In genomic region chr17:13458814-13459213, GRCm38 (mm10) we compare ENCODE assay signal across 6 mouse cellular contexts.
A peak's percentile ranks its signal among the peaks of the same experiment; 100 is the strongest.
DNase-seq lines count a peak whose midpoint lies in the region; ATAC-seq and TF ChIP-seq lines count a peak whose summit lies in the region.
"Not testable (repeated sequence)": the region's sequence is repeated elsewhere in the genome, so short reads cannot be mapped to it uniquely, and the experiment has no call there.

No protein-coding gene starts in this region.

- not testable (repeated sequence) for DNase-seq in forebrain, embryonic 11.5 days (ENCODE audit: low spot score); hindbrain, postnatal 0 days (ENCODE audit: low spot score); midbrain, embryonic 14.5 days

- not testable (repeated sequence) for H3K4me3 ChIP-seq in forebrain, embryonic 11.5 days (ENCODE audit: low read depth, low read length); hindbrain, postnatal 0 days (ENCODE audit: low read length); kidney, embryonic 16.5 days (ENCODE audit: low read length); midbrain, embryonic 14.5 days (replicated peaks; ENCODE audit: low read depth, low read length)

- not testable (repeated sequence) for H3K9me3 ChIP-seq in forebrain, embryonic 11.5 days (ENCODE audit: control insufficient read depth, low read length); hindbrain, postnatal 0 days (ENCODE audit: low read length); kidney, embryonic 16.5 days (ENCODE audit: low read length); midbrain, embryonic 14.5 days (ENCODE audit: control insufficient read depth, low read length)

- not testable (repeated sequence) for TF ChIP-seq CTCF in hindbrain, postnatal 0 days (IDR thresholded peaks at IDR 0.05; ENCODE audit: low read depth)

- H3K9ac ChIP-seq in forebrain, embryonic 11.5 days (ENCODE audit: low read length); hindbrain, postnatal 0 days (replicated peaks; ENCODE audit: low read length); kidney, embryonic 16.5 days (replicated peaks; ENCODE audit: low read length); midbrain, embryonic 14.5 days (replicated peaks; ENCODE audit: low read length): not testable (repeated sequence)

- no CpG with 5 or more reads among the region's 2 CpGs for WGBS in forebrain, embryonic 11.5 days
- WGBS in hindbrain, postnatal 0 days = no CpG with 5 or more reads among the region's 2 CpGs
- no CpG with 5 or more reads among the region's 2 CpGs for WGBS in kidney, embryonic 16.5 days
- no CpG with 5 or more reads among the region's 2 CpGs for WGBS in midbrain, embryonic 14.5 days

- not testable (repeated sequence) for H3K4me2 ChIP-seq in forebrain, embryonic 11.5 days (ENCODE audit: low read depth, low read length, severe bottlenecking); hindbrain, postnatal 0 days (ENCODE audit: low read depth, low read length); kidney, embryonic 16.5 days (replicated peaks; ENCODE audit: low read depth, low read length); midbrain, embryonic 14.5 days (ENCODE audit: low read length)

- not testable (repeated sequence) for H3K27me3 ChIP-seq in forebrain, embryonic 11.5 days (ENCODE audit: control insufficient read depth, insufficient read depth, low read length); hindbrain, postnatal 0 days (ENCODE audit: insufficient read depth, low read length); kidney, embryonic 16.5 days (ENCODE audit: insufficient read depth, low read length); midbrain, embryonic 14.5 days (ENCODE audit: control insufficient read depth, insufficient read depth, low read length)

- H3K36me3 ChIP-seq in forebrain, embryonic 11.5 days (ENCODE audit: control insufficient read depth, insufficient read depth, low read length); hindbrain, postnatal 0 days (ENCODE audit: insufficient read depth, low read length); kidney, embryonic 16.5 days (ENCODE audit: insufficient read depth, low read length); midbrain, embryonic 14.5 days (ENCODE audit: control insufficient read depth, insufficient read depth, low read length): not testable (repeated sequence)

- not testable (repeated sequence) for H3K4me1 ChIP-seq in forebrain, embryonic 11.5 days (replicated peaks; ENCODE audit: control insufficient read depth, insufficient read depth, low read length); hindbrain, postnatal 0 days (ENCODE audit: insufficient read depth, low read length); kidney, embryonic 16.5 days (ENCODE audit: insufficient read depth, low read length); midbrain, embryonic 14.5 days (ENCODE audit: control insufficient read depth, insufficient read depth, low read length)

- H3K27ac ChIP-seq in forebrain, embryonic 11.5 days (ENCODE audit: low read depth, low read length); hindbrain, postnatal 0 days; kidney, embryonic 16.5 days (ENCODE audit: low read length); midbrain, embryonic 14.5 days (replicated peaks; ENCODE audit: low read depth, low read length): not testable (repeated sequence)

- ATAC-seq in forebrain, embryonic 11.5 days (replicated peaks; ENCODE audit: low FRiP score) = peak; percentile 63; the same call in 1 of the 2 replicates
- ATAC-seq in granulocyte monocyte progenitor cell, adult 5-6 weeks (replicated peaks; ENCODE audit: poor library complexity, severe bottlenecking) = peak; percentile 74
- peak; percentile 46; the same call in 1 of the 2 replicates for ATAC-seq in hindbrain, postnatal 0 days
- ATAC-seq in kidney, embryonic 16.5 days (ENCODE audit: low FRiP score, low TSS enrichment) = 0 out of 2 replicates have a peak, but pooled peaks have one; percentile 56
- ATAC-seq in megakaryocyte, adult 5-6 weeks (ENCODE audit: poor library complexity, severe bottlenecking) = peak; percentile 63
- 0 out of 2 replicates have a peak, but pooled peaks have one; percentile 28 for ATAC-seq in midbrain, embryonic 14.5 days (ENCODE audit: low FRiP score, low TSS enrichment)
